Mouse (Mus musculus): ENCODE results near the gene Hist1h3g.
"Not testable (repeated sequence)": the region's sequence is repeated elsewhere in the genome, so short reads cannot be mapped to it uniquely, and the experiment has no call there.

Hist1h3g gene

GRCm38 (mm10) chr13:23575864-23576313 lies 40.7 kb downstream of the Hist1h3g start:
- DNase-seq (ENCODE audit: extremely low read depth, low read depth, low spot score): not testable (repeated sequence)

DNA sequence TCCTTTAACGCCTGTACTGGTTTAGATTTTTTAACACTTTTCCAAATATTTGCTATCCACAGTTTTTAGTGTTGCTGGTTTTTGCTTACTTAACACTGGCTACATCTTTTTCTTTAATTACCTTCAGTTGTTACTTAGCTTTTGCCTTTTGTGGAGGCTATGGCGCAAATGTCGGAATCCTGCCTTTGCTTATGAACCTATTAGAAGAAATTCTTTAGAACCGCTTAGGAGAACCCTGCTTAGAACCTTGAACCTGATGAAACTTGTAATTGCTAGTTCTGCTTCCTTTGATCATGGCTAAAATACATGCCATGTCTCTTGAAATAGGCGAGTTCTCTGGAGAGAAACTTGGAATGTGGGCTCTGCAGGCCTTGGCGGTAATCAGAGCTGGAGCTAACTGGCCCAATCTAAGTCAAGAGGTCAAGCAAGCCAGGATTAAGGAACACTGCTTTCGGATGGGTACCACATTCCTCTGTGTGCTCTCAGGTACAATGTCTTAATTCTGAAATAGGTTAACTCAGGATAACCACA lies 41.2 kb downstream of the Hist1h3g start:
- no peak for DNase-seq (ENCODE audit: extremely low read depth, low read depth, low spot score)

- no peak for DNase-seq (ENCODE audit: extremely low read depth, low read depth, low spot score)
Measured at GRCm38 (mm10) chr13:23576906-23577639, 41.9 kb downstream of the Hist1h3g start.

DNA sequence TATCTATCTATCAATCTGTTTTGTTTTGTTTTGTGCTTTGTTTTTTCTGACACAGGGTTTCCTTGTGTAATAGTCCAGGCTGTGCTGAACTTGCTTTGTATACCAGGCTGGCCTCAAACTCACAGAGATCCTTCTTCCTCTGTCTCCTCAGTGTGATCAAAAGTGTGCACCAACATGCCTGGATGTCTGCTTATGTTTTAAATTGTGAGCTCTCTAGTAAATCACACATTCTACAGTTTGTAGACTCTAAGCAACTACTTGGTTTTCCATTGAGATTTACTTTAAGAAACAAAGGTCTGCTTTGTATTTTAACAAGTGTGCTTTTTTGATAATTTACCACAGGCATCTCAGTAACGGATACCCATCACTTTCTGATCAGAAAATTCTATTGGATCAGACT lies 42.6 kb downstream of the Hist1h3g start:
- no peak for DNase-seq (ENCODE audit: extremely low read depth, low read depth, low spot score)

GRCm38 (mm10) chr13:23581408-23582218 lies 46.4 kb downstream of the Hist1h3g start, which contains the start of gene Hist1h4d:
Gene Hist1h4d, plus strand, starts transcription at chr13:23581598.
- DNase-seq (ENCODE audit: extremely low read depth, low read depth, low spot score): peak; percentile 85

- DNase-seq (ENCODE audit: extremely low read depth, low read depth, low spot score): no peak
Measured at GRCm38 (mm10) chr13:23582219-23583056, 47.2 kb downstream of the Hist1h3g start.

DNA sequence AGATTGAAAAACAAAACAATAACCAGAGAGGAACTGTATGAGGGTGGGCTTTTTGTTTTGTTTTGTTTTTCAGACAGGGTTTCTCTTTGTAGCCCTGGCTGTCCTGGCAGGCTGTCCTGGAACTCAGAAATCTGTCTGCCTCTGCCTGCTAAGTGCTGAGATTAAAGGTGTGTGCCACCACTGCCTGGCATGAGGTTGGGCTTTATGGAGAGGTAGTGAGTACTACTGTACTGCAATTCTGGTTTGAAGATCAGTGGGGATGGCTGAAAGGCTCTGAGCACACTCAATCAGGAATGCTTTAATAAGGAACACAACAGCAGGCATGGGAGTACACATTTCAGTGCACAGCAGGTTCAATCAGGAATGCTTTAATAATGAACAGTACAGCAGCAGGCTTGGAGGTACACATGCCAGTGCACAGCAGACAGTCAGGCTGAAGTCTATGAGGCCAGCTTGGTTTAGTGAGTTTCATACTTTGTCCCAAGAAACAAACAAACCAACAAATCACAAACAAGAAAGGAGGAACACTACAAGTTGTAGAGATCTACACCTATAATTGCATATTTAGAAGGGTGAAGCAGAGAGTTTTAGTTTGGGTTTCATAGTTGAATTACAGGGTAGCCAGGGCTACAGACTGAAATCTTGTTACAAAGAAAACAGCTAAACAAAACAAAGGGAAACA lies 48.3 kb downstream of the Hist1h3g start:
- no peak for DNase-seq (ENCODE audit: extremely low read depth, low read depth, low spot score)

- DNase-seq (ENCODE audit: extremely low read depth, low read depth, low spot score): no peak
Measured at GRCm38 (mm10) chr13:23584331-23584730, 49.1 kb downstream of the Hist1h3g start.

- DNase-seq (ENCODE audit: extremely low read depth, low read depth, low spot score): no peak
Measured at GRCm38 (mm10) chr13:23585029-23585441, 49.8 kb downstream of the Hist1h3g start.
